Mouse (Mus musculus) adrenal gland, adult 10 weeks (tissue): Measurements from ENCODE around the gene Spg7. TPM values are rescaled to one million over a fixed set of nuclear protein-coding genes. Genes with fewer than 3 reads are reported as not detected.

Experiments
- polyA plus RNA-seq: library from polyadenylated mRNA; stranded (reverse); fragments of 350-450 nt; fragmentation: Illumina TruSeq; extraction: RNeasy Lipid Tissue Mini Kit (QIAGEN cat#74804); gene quantifications from one replicate; pipeline ENCODE4 v1.2.3, GENCODE M21; 2014; ENCODE audit warnings: low read depth, low replicate concordance

Spg7 gene
- 32.2 TPM for polyA plus RNA-seq

GRCm38 (mm10) chr8:123062721-123063120, at the start of gene Spg7:
Gene Spg7, plus strand, starts transcription at chr8:123062942.

GRCm38 (mm10) chr8:123042158-123042973, 20.4 kb upstream of the Spg7 start, which contains the start of gene Ankrd11:
Gene Ankrd11, minus strand, starts transcription at chr8:123042277.

GRCm38 (mm10) chr8:123101735-123102685, 39.3 kb downstream of the Spg7 start, which contains the start of gene Rpl13:
Gene Rpl13, plus strand, starts transcription at chr8:123102350.

GRCm38 (mm10) chr8:123117127-123117731, 54.5 kb downstream of the Spg7 start, which contains the start of gene Cpne7:
Gene Cpne7, plus strand, starts transcription at chr8:123117374.

Other genes starting within 250 kb of the Spg7 start
- gene Cdh15, start 215.0 kb upstream of the Spg7 start, polyA plus RNA-seq, result not detected
- gene Ankrd11, start 20.7 kb upstream of the Spg7 start, polyA plus RNA-seq, result 67.5 TPM
- 71.7 TPM for gene Rpl13, start 39.4 kb downstream of the Spg7 start, polyA plus RNA-seq
- gene Cpne7, start 54.4 kb downstream of the Spg7 start, polyA plus RNA-seq, result not detected
- gene Sult5a1, start 95.4 kb downstream of the Spg7 start, polyA plus RNA-seq, result 0.99 TPM
- 17.1 TPM for gene Dpep1, start 123.3 kb downstream of the Spg7 start, polyA plus RNA-seq
- 9.4 TPM for gene Chmp1a, start 149.8 kb downstream of the Spg7 start, polyA plus RNA-seq
- gene Spata33, start 149.9 kb downstream of the Spg7 start, polyA plus RNA-seq, result 0.70 TPM
- gene Cdk10, start 161.9 kb downstream of the Spg7 start, polyA plus RNA-seq, result 2.9 TPM
- 0.58 TPM for gene Spata2l, start 173.3 kb downstream of the Spg7 start, polyA plus RNA-seq
- gene Zfp276, start 191.3 kb downstream of the Spg7 start, polyA plus RNA-seq, result 2.2 TPM
- gene Vps9d1, start 191.4 kb downstream of the Spg7 start, polyA plus RNA-seq, result 1.9 TPM